Comparison of ENCODE assay signal across 8 mouse cellular contexts in the genomic region with DNA sequence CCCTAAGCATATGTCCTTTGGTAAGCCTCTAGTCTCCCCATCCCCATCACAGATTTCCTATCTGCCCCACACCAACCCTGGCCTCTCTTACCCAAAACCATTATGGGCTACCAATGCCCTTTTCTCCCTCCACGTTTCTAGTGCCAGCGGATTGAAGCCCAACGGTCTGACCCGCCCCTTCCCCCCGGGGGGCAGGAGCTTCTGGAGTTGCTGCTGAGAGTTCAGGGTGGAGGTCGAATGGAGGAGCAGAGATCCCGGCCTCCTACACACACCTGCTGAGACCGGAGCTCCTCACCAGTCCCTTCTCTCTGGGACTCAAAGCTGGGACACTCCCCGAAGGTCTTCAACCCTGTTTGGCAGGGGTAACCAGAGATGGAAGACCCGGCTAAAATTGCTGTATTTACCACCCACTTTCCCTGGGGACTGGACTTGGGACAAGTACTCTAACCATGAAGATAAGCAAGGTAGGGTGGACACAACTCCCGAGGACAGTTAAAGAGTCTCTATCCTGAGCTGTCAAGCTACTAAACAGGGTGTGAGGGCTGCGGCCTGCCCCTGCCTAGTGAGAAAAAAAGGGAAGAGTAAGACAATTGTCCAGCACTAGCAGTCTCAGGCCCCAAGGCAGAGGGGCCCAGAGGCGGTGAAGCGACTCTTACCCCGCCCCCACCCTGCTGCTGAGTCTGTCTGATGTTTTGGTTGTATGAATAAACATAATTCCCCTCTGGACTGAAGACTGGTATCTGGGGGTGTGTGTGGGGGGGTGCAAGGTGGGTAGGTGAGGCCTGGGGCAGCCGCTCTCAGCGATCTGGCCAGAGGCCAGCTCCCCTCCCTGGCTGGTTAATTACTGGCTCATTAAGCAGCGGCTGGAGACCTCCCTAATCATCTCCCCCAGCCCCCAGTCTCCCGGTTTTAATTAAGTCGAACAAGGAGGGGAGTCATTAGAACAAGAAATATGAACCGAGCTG. TPM values are rescaled to one million over a fixed set of nuclear protein-coding genes. Genes with fewer than 3 reads are reported as not detected.
A peak's percentile ranks its signal among the peaks of the same experiment; 100 is the strongest.
DNase-seq lines count a peak whose midpoint lies in the region; ATAC-seq and TF ChIP-seq lines count a peak whose summit lies in the region.

A gene (plus strand): TSS at position 238 of the 965 bp plus-strand sequence.

- WGBS in hindbrain, postnatal 0 days: 4% methylated on average over 21 of the region's 21 CpGs
- WGBS in limb, embryonic 13.5 days: 7% methylated on average over 21 of the region's 21 CpGs
- 2% methylated on average over 21 of the region's 21 CpGs for WGBS in midbrain, embryonic 16.5 days

- H3K27ac ChIP-seq in hindbrain, postnatal 0 days: peak within 1 kb of the TSS; percentile 96
- peak within 1 kb of the TSS; percentile 99 for H3K27ac ChIP-seq in limb, embryonic 13.5 days
- peak within 1 kb of the TSS; percentile 97 for H3K27ac ChIP-seq in midbrain, embryonic 16.5 days (ENCODE audit: low read length)

- H3K4me3 ChIP-seq in hindbrain, postnatal 0 days (ENCODE audit: low read length): peak within 1 kb of the TSS; percentile 85
- H3K4me3 ChIP-seq in limb, embryonic 13.5 days: peak within 1 kb of the TSS; percentile 91
- peak within 1 kb of the TSS; percentile 69 for H3K4me3 ChIP-seq in midbrain, embryonic 16.5 days (ENCODE audit: low read depth, low read length)

- H3K4me1 ChIP-seq in hindbrain, postnatal 0 days (ENCODE audit: insufficient read depth, low read length): peaks cover 25% of the 10 kb centered on the region
- peaks cover 72% of the 10 kb centered on the region for H3K4me1 ChIP-seq in limb, embryonic 13.5 days
- H3K4me1 ChIP-seq in midbrain, embryonic 16.5 days (ENCODE audit: control insufficient read depth, insufficient read depth, low read length): peaks cover 40% of the 10 kb centered on the region

- H3K4me2 ChIP-seq in hindbrain, postnatal 0 days (ENCODE audit: low read depth, low read length): peak within 1 kb of the TSS; percentile 97
- H3K4me2 ChIP-seq in limb, embryonic 13.5 days (replicated peaks): peak within 1 kb of the TSS; percentile 98
- H3K4me2 ChIP-seq in midbrain, embryonic 16.5 days (ENCODE audit: low read length): peak within 1 kb of the TSS; percentile 80

- H3K27me3 ChIP-seq in hindbrain, postnatal 0 days (ENCODE audit: insufficient read depth, low read length): no peaks in the 10 kb centered on the region
- no peaks in the 10 kb centered on the region for H3K27me3 ChIP-seq in limb, embryonic 13.5 days
- no peaks in the 10 kb centered on the region for H3K27me3 ChIP-seq in midbrain, embryonic 16.5 days (ENCODE audit: control insufficient read depth, insufficient read depth, low read depth, low read length)

- ATAC-seq in hindbrain, postnatal 0 days: no peak
- no peak for ATAC-seq in limb, embryonic 13.5 days (ENCODE audit: low FRiP score, low read depth)
- no peak; the same call in 1 of the 2 replicates for ATAC-seq in midbrain, embryonic 16.5 days
- ATAC-seq in activated CD4-positive, CD25-positive, alpha-beta regulatory T cell, adult 4 months: no peak

- H3K9me3 ChIP-seq in hindbrain, postnatal 0 days (ENCODE audit: low read length): no peaks in the 10 kb centered on the region
- no peaks in the 10 kb centered on the region for H3K9me3 ChIP-seq in limb, embryonic 13.5 days
- no peaks in the 10 kb centered on the region for H3K9me3 ChIP-seq in midbrain, embryonic 16.5 days (replicated peaks; ENCODE audit: control insufficient read depth, low read length, poor library complexity, severe bottlenecking)

- H3K36me3 ChIP-seq in hindbrain, postnatal 0 days (ENCODE audit: insufficient read depth, low read length): peaks cover 19% of the 10 kb centered on the region; the same call in 1 of the 2 replicates
- H3K36me3 ChIP-seq in limb, embryonic 13.5 days: peaks cover 24% of the 10 kb centered on the region
- H3K36me3 ChIP-seq in midbrain, embryonic 16.5 days (ENCODE audit: control insufficient read depth, insufficient read depth, low read length): peaks cover 15% of the 10 kb centered on the region

- peak within 1 kb of the TSS; percentile 96 for H3K9ac ChIP-seq in hindbrain, postnatal 0 days (replicated peaks; ENCODE audit: low read length)
- peak within 1 kb of the TSS; percentile 98 for H3K9ac ChIP-seq in limb, embryonic 13.5 days
- H3K9ac ChIP-seq in midbrain, embryonic 16.5 days (ENCODE audit: low read depth, low read length): peak within 1 kb of the TSS; percentile 94

- DNase-seq in layer of hippocampus, adult 11-12 months (ENCODE audit: low spot score): peak; percentile 23
- DNase-seq in layer of hippocampus, adult 9-11 months: no peak
- DNase-seq in brain, adult 2 months (ENCODE audit: low read depth, low spot score): peak; percentile 20
- DNase-seq in gastrocnemius, postnatal 14 days: no peak
- peak; percentile 29 for DNase-seq in hindbrain, postnatal 0 days (ENCODE audit: low spot score)

- intact Hi-C loops in gastrocnemius, postnatal 14 days (cut with DNase I; ENCODE audit: low total_unique reads): no loop called here

- no peak for TF ChIP-seq CTCF in hindbrain, postnatal 0 days (IDR thresholded peaks at IDR 0.05; ENCODE audit: low read depth)

RNA-seq across cellular contexts. Expression of the gene that starts here (rescaled TPM):
- 10 to 100 TPM; 17.3 to 17.9 TPM for total RNA-seq in gastrocnemius, postnatal 14 days (2021)
- total RNA-seq in hindbrain, postnatal 0 days (2014; rRNA removed): 63.1 and 67.1 TPM in 2 replicates
- 6.2 and 7.5 TPM in 2 replicates for polyA plus RNA-seq in hindbrain, postnatal 0 days (2015; fragmentation: Nextera tagmentation; extraction: Ambion mirVana)
- polyA plus RNA-seq in limb, embryonic 13.5 days (2015; fragmentation: Nextera tagmentation; extraction: Ambion mirVana): 17.6 and 18.9 TPM in 2 replicates
- 9.4 and 9.7 TPM in 2 replicates for polyA plus RNA-seq in midbrain, embryonic 16.5 days (2015; fragmentation: Nextera tagmentation; extraction: Ambion mirVana)
- 10 to 100 TPM in 1 of 2 experiments, 1 to 10 TPM in 1; 8.5 to 10.2 TPM for polyA plus RNA-seq in activated CD4-positive, CD25-positive, alpha-beta regulatory T cell, adult 4 months (2017; shearing (Covaris generic))

Comparison
In these comparisons a context has a peak if more than half of its experiments do, and no peak if none do; other contexts are left out.
1. DNase-seq: peak in layer of hippocampus, adult 11-12 months (single experiment), brain, adult 2 months (single experiment) and hindbrain, postnatal 0 days (single experiment); none in layer of hippocampus, adult 9-11 months (single experiment) and gastrocnemius, postnatal 14 days (single experiment).
2. Peak in every context shown above with its lines, with median percentiles within 50 percentile points of each other: H3K27ac ChIP-seq, H3K4me2 ChIP-seq, H3K4me3 ChIP-seq and H3K9ac ChIP-seq.